ENCODE assay signal across 15 mouse cellular contexts in genomic region chr10:12643336-12643735, GRCm38 (mm10).
A peak's percentile ranks its signal among the peaks of the same experiment; 100 is the strongest.
DNase-seq lines count a peak whose midpoint lies in the region; ATAC-seq lines count a peak whose summit lies in the region.
"Had no signal": no experiment of that assay in that cellular context is flagged by ENCODE, and none has a peak within 500 bp of the region (broad histone marks: within the 10 kb centered on the region; RNA-seq: fewer than 3 reads in every experiment).

No protein-coding gene starts in this region.

- intact Hi-C loops in left cerebral cortex, postnatal 14 days (cut with DNase I), result no loop called here

- H3K9ac ChIP-seq in midbrain, embryonic 14.5 days (replicated peaks; ENCODE audit: low read length), result no peak overlapping the region
- no peak overlapping the region for H3K9ac ChIP-seq in midbrain, embryonic 13.5 days (replicated peaks)
- H3K9ac ChIP-seq: embryonic facial prominence, embryonic 13.5 days; forebrain, embryonic 15.5 days; midbrain, embryonic 12.5 days had no signal

- ATAC-seq in midbrain, embryonic 14.5 days (ENCODE audit: low FRiP score, low TSS enrichment), result no peak
- ATAC-seq in midbrain, embryonic 13.5 days, result no peak
- ATAC-seq: forebrain, embryonic 15.5 days had no signal

- H3K4me2 ChIP-seq in midbrain, embryonic 14.5 days (ENCODE audit: low read length), result no peak overlapping the region
- no peak overlapping the region for H3K4me2 ChIP-seq in midbrain, embryonic 13.5 days (replicated peaks)
- H3K4me2 ChIP-seq: embryonic facial prominence, embryonic 13.5 days; forebrain, embryonic 15.5 days; midbrain, embryonic 12.5 days had no signal

- no peaks in the 10 kb centered on the region for H3K9me3 ChIP-seq in midbrain, embryonic 14.5 days (ENCODE audit: control insufficient read depth, low read length)
- H3K9me3 ChIP-seq in midbrain, embryonic 13.5 days, result no peaks in the 10 kb centered on the region
- H3K9me3 ChIP-seq in heart, embryonic 10.5 days, result no peaks in the 10 kb centered on the region
- H3K9me3 ChIP-seq: embryonic facial prominence, embryonic 13.5 days; forebrain, embryonic 15.5 days; G1E; midbrain, embryonic 12.5 days had no signal

- H3K4me3 ChIP-seq in midbrain, embryonic 14.5 days (replicated peaks; ENCODE audit: low read depth, low read length), result no peak overlapping the region
- no peak overlapping the region for H3K4me3 ChIP-seq in midbrain, embryonic 13.5 days (replicated peaks)
- no peak overlapping the region for H3K4me3 ChIP-seq in heart, embryonic 10.5 days
- H3K4me3 ChIP-seq: embryonic facial prominence, embryonic 13.5 days; forebrain, embryonic 15.5 days; midbrain, embryonic 12.5 days had no signal

- WGBS in midbrain, embryonic 14.5 days, result 70% methylated on average over 8 of the region's 8 CpGs
- WGBS in midbrain, embryonic 13.5 days, result 70% methylated on average over 8 of the region's 8 CpGs
- WGBS in heart, embryonic 10.5 days, result 71% methylated on average over 8 of the region's 8 CpGs

- no peak overlapping the region for H3K27ac ChIP-seq in midbrain, embryonic 14.5 days (replicated peaks; ENCODE audit: low read depth, low read length)
- H3K27ac ChIP-seq in midbrain, embryonic 13.5 days, result no peak overlapping the region
- no peak overlapping the region for H3K27ac ChIP-seq in heart, embryonic 10.5 days
- H3K27ac ChIP-seq: embryonic facial prominence, embryonic 13.5 days; forebrain, embryonic 15.5 days; midbrain, embryonic 12.5 days had no signal

- H3K27me3 ChIP-seq in midbrain, embryonic 14.5 days (ENCODE audit: control insufficient read depth, insufficient read depth, low read length), result no peaks in the 10 kb centered on the region
- no peaks in the 10 kb centered on the region for H3K27me3 ChIP-seq in midbrain, embryonic 13.5 days
- H3K27me3 ChIP-seq in heart, embryonic 10.5 days (ENCODE audit: insufficient read depth, poor library complexity, severe bottlenecking), result no peaks in the 10 kb centered on the region
- H3K27me3 ChIP-seq: embryonic facial prominence, embryonic 13.5 days; forebrain, embryonic 15.5 days; midbrain, embryonic 12.5 days had no signal

- H3K4me1 ChIP-seq in midbrain, embryonic 14.5 days (ENCODE audit: control insufficient read depth, insufficient read depth, low read length), result no peaks in the 10 kb centered on the region
- no peaks in the 10 kb centered on the region for H3K4me1 ChIP-seq in midbrain, embryonic 13.5 days (replicated peaks)
- H3K4me1 ChIP-seq in heart, embryonic 10.5 days, result no peaks in the 10 kb centered on the region
- H3K4me1 ChIP-seq: forebrain, embryonic 15.5 days; midbrain, embryonic 12.5 days had no signal

- peak; percentile 9 for DNase-seq in cerebellum, adult 9-10 months
- DNase-seq in cerebellum, adult 11-12 months, result no peak
- peak; percentile 59 for DNase-seq in midbrain, embryonic 14.5 days
- peak; percentile 12 to 32 for DNase-seq in left cerebral cortex, postnatal 14 days (ENCODE audit: low spot score in 2 of 2)
- DNase-seq in retina, postnatal 1 day, result peak; percentile 10
- DNase-seq in heart, embryonic 10.5 days (ENCODE audit: low spot score), result no peak
- no peak for DNase-seq in adrenal gland, postnatal 36 days
- DNase-seq: heart, adult 11 months; kidney, postnatal 4 days; lung, adult 18-20 months had no signal

- no peaks in the 10 kb centered on the region for H3K36me3 ChIP-seq in midbrain, embryonic 14.5 days (ENCODE audit: control insufficient read depth, insufficient read depth, low read length)
- H3K36me3 ChIP-seq in midbrain, embryonic 13.5 days, result no peaks in the 10 kb centered on the region
- H3K36me3 ChIP-seq in heart, embryonic 10.5 days, result peaks cover 27% of the 10 kb centered on the region; the same call in 1 of the 2 replicates
- H3K36me3 ChIP-seq: forebrain, embryonic 15.5 days; midbrain, embryonic 12.5 days had no signal

Comparison
In these comparisons a context has a peak if more than half of its experiments do, and no peak if none do; other contexts are left out.
1. DNase-seq: peak in cerebellum, adult 9-10 months (single experiment), midbrain, embryonic 14.5 days (single experiment), left cerebral cortex, postnatal 14 days (2 of 2) and retina, postnatal 1 day (single experiment); none in cerebellum, adult 11-12 months (single experiment), heart, embryonic 10.5 days (single experiment) and adrenal gland, postnatal 36 days (0 of 2).